Mouse (Mus musculus): ENCODE measurements around the gene Ssbp1. TPM values are rescaled to one million over a fixed set of nuclear protein-coding genes. Genes with fewer than 3 reads are reported as not detected.

Gene Ssbp1
- polyA plus RNA-seq, 1 experiment from 2014 or later = 129 TPM

- H3K36me3 ChIP-seq (ENCODE audit: control insufficient read depth, insufficient read depth) = no peaks in the 10 kb centered on the region
- no peak overlapping the region for H3K27ac ChIP-seq (ENCODE audit: low read length)
- H3K9ac ChIP-seq (replicated peaks; ENCODE audit: low read depth, low read length) = no peak overlapping the region
- H3K9me3 ChIP-seq (ENCODE audit: control insufficient read depth, low read length) = no peaks in the 10 kb centered on the region
- 0 out of 2 replicates have a peak, but pooled peaks cover 3% of the 10 kb centered on the region for H3K27me3 ChIP-seq (replicated peaks; ENCODE audit: control insufficient read depth, insufficient read depth, low read length)
- no peak overlapping the region for H3K4me3 ChIP-seq (replicated peaks; ENCODE audit: low read length)
- no peak for ATAC-seq
- H3K4me2 ChIP-seq (ENCODE audit: low read length) = no peak overlapping the region
- H3K4me1 ChIP-seq (replicated peaks; ENCODE audit: control insufficient read depth, insufficient read depth, low read length) = peaks cover 18% of the 10 kb centered on the region
- 30% methylated on average over 10 of the region's 10 CpGs for WGBS
Measured at GRCm38 (mm10) chr6:40443281-40443928, 27.7 kb upstream of the Ssbp1 start.

GRCm38 (mm10) chr6:40448626-40449025, 22.5 kb upstream of the Ssbp1 start:
- ATAC-seq = no peak
- Histone ChIP-seq H3K27ac (ENCODE audit: low read length) (no peak overlapping the region), H3K4me3 (replicated peaks; ENCODE audit: low read length) (no peak overlapping the region), H3K4me2 (ENCODE audit: low read length) (no peak overlapping the region), H3K9me3 (ENCODE audit: control insufficient read depth, low read length) (no peaks in the 10 kb centered on the region), H3K27me3 (replicated peaks; ENCODE audit: control insufficient read depth, insufficient read depth, low read length) (0 out of 2 replicates have a peak, but pooled peaks cover 3% of the 10 kb centered on the region), H3K4me1 (replicated peaks; ENCODE audit: control insufficient read depth, insufficient read depth, low read length) (no peaks in the 10 kb centered on the region), H3K9ac (replicated peaks; ENCODE audit: low read depth, low read length) (no peak overlapping the region), H3K36me3 (ENCODE audit: control insufficient read depth, insufficient read depth) (no peaks in the 10 kb centered on the region)

DNA sequence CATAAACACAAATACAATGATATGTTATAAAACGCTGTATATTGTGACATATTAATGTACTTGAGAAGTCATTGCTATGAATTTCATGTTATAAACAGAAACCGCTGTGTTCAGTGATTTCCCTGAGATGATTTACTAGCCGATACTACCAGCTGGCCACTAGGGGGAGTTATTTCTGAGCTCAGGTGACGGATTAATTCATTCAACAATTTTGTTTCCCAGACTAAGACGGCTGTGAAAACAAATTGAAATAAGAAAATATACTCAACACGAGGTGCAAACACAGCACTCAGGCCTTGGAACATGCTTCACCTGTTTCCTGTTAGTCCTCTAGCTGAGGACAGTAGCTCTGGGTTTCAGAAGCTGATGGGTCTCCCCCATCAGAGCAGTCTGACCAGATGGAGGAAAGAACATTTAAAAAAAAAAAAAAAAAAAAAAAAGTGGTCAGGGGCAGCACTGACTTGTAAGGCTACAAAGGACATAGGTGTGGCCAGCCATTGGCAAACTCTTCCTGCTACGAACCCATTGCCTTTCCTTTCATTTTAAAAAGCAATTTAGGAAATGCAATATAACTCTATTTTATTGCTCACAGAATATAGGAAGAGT, 16.6 kb upstream of the Ssbp1 start:
- H3K4me3 ChIP-seq (replicated peaks; ENCODE audit: low read length) = no peak overlapping the region
- WGBS = 21% methylated on average over 7 of the region's 7 CpGs
- no peaks in the 10 kb centered on the region for H3K9me3 ChIP-seq (ENCODE audit: control insufficient read depth, low read length)
- H3K27ac ChIP-seq (ENCODE audit: low read length) = no peak overlapping the region
- H3K9ac ChIP-seq (replicated peaks; ENCODE audit: low read depth, low read length) = no peak overlapping the region
- no peak for ATAC-seq
- no peak overlapping the region for H3K4me2 ChIP-seq (ENCODE audit: low read length)
- no peaks in the 10 kb centered on the region for H3K27me3 ChIP-seq (replicated peaks; ENCODE audit: control insufficient read depth, insufficient read depth, low read length)
- no peaks in the 10 kb centered on the region for H3K4me1 ChIP-seq (replicated peaks; ENCODE audit: control insufficient read depth, insufficient read depth, low read length)
- H3K36me3 ChIP-seq (ENCODE audit: control insufficient read depth, insufficient read depth) = no peaks in the 10 kb centered on the region

- ATAC-seq = no peak
- Histone ChIP-seq H3K9me3 (ENCODE audit: control insufficient read depth, low read length) (no peaks in the 10 kb centered on the region), H3K4me1 (replicated peaks; ENCODE audit: control insufficient read depth, insufficient read depth, low read length) (no peaks in the 10 kb centered on the region), H3K27me3 (replicated peaks; ENCODE audit: control insufficient read depth, insufficient read depth, low read length) (no peaks in the 10 kb centered on the region), H3K4me2 (ENCODE audit: low read length) (no peak overlapping the region), H3K9ac (replicated peaks; ENCODE audit: low read depth, low read length) (no peak overlapping the region), H3K36me3 (ENCODE audit: control insufficient read depth, insufficient read depth) (no peaks in the 10 kb centered on the region), H3K4me3 (replicated peaks; ENCODE audit: low read length) (no peak overlapping the region), H3K27ac (ENCODE audit: low read length) (no peak overlapping the region)
- 43% methylated on average over 6 of the region's 6 CpGs for WGBS
Measured at GRCm38 (mm10) chr6:40465710-40466109, 5.4 kb upstream of the Ssbp1 start.

- peak overlapping the region; percentile 80 for H3K4me3 ChIP-seq (replicated peaks; ENCODE audit: low read length)
- H3K9ac ChIP-seq (replicated peaks; ENCODE audit: low read depth, low read length) = peak overlapping the region; percentile 77
- 0% methylated on average over 7 of the region's 7 CpGs for WGBS
- H3K4me2 ChIP-seq (ENCODE audit: low read length) = peak overlapping the region; percentile 93
- peaks cover 5% of the 10 kb centered on the region; the same call in 1 of the 2 replicates for H3K9me3 ChIP-seq (ENCODE audit: control insufficient read depth, low read length)
- H3K27me3 ChIP-seq (replicated peaks; ENCODE audit: control insufficient read depth, insufficient read depth, low read length) = no peaks in the 10 kb centered on the region
- peak; percentile 31 for ATAC-seq
- H3K27ac ChIP-seq (ENCODE audit: low read length) = peak overlapping the region; percentile 90
- peaks cover 20% of the 10 kb centered on the region for H3K36me3 ChIP-seq (ENCODE audit: control insufficient read depth, insufficient read depth)
- peaks cover 10% of the 10 kb centered on the region for H3K4me1 ChIP-seq (replicated peaks; ENCODE audit: control insufficient read depth, insufficient read depth, low read length)
Measured at GRCm38 (mm10) chr6:40471720-40472010, 513 bp downstream of the Ssbp1 start.

- WGBS = 84% methylated on average over 4 of the region's 4 CpGs
- Histone ChIP-seq H3K4me1 (replicated peaks; ENCODE audit: control insufficient read depth, insufficient read depth, low read length) (peaks cover 10% of the 10 kb centered on the region), H3K27me3 (replicated peaks; ENCODE audit: control insufficient read depth, insufficient read depth, low read length) (no peaks in the 10 kb centered on the region), H3K9ac (replicated peaks; ENCODE audit: low read depth, low read length) (no peak overlapping the region), H3K36me3 (ENCODE audit: control insufficient read depth, insufficient read depth) (peaks cover 38% of the 10 kb centered on the region), H3K4me3 (replicated peaks; ENCODE audit: low read length) (no peak overlapping the region), H3K27ac (ENCODE audit: low read length) (no peak overlapping the region), H3K9me3 (ENCODE audit: control insufficient read depth, low read length) (peaks cover 5% of the 10 kb centered on the region; the same call in 1 of the 2 replicates), H3K4me2 (ENCODE audit: low read length) (no peak overlapping the region)
- ATAC-seq = no peak
Measured at GRCm38 (mm10) chr6:40476132-40476531, 5.0 kb downstream of the Ssbp1 start.

GRCm38 (mm10) chr6:40479705-40480104, 8.6 kb downstream of the Ssbp1 start:
- Histone ChIP-seq H3K4me3 (replicated peaks; ENCODE audit: low read length) (no peak overlapping the region), H3K36me3 (ENCODE audit: control insufficient read depth, insufficient read depth) (peaks cover 48% of the 10 kb centered on the region), H3K27me3 (replicated peaks; ENCODE audit: control insufficient read depth, insufficient read depth, low read length) (no peaks in the 10 kb centered on the region), H3K4me2 (ENCODE audit: low read length) (no peak overlapping the region), H3K9ac (replicated peaks; ENCODE audit: low read depth, low read length) (no peak overlapping the region), H3K9me3 (ENCODE audit: control insufficient read depth, low read length) (peaks cover 5% of the 10 kb centered on the region; the same call in 1 of the 2 replicates), H3K27ac (ENCODE audit: low read length) (no peak overlapping the region), H3K4me1 (replicated peaks; ENCODE audit: control insufficient read depth, insufficient read depth, low read length) (no peaks in the 10 kb centered on the region)
- no peak for ATAC-seq
- 92% methylated on average over 1 of the region's 1 CpGs for WGBS

DNA sequence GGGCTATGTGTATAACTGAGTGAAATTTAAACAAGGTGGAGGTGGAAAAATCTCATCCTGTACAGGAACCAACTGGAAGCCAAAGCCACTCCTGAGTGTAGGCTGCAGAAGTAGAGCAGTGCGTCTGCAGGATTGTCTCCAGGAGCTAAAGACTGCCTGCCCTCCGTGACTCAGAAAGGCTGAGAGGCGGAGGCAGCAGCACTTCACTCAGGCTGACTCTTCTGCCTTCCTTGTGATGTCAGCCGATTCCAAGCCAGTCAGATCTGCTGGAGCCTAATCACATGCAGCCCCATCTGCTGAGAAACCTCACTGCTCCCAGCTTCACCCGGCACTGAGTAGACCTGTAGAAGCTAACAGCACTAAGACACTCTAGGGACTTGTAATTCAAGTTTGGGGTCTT, 11.2 kb downstream of the Ssbp1 start:
- H3K4me3 ChIP-seq (replicated peaks; ENCODE audit: low read length) = no peak overlapping the region
- no peak overlapping the region for H3K4me2 ChIP-seq (ENCODE audit: low read length)
- H3K9me3 ChIP-seq (ENCODE audit: control insufficient read depth, low read length) = no peaks in the 10 kb centered on the region
- H3K27ac ChIP-seq (ENCODE audit: low read length) = no peak overlapping the region
- no peaks in the 10 kb centered on the region for H3K4me1 ChIP-seq (replicated peaks; ENCODE audit: control insufficient read depth, insufficient read depth, low read length)
- H3K27me3 ChIP-seq (replicated peaks; ENCODE audit: control insufficient read depth, insufficient read depth, low read length) = no peaks in the 10 kb centered on the region
- ATAC-seq = no peak
- 86% methylated on average over 5 of the region's 5 CpGs for WGBS
- peaks cover 33% of the 10 kb centered on the region for H3K36me3 ChIP-seq (ENCODE audit: control insufficient read depth, insufficient read depth)
- H3K9ac ChIP-seq (replicated peaks; ENCODE audit: low read depth, low read length) = no peak overlapping the region

DNA sequence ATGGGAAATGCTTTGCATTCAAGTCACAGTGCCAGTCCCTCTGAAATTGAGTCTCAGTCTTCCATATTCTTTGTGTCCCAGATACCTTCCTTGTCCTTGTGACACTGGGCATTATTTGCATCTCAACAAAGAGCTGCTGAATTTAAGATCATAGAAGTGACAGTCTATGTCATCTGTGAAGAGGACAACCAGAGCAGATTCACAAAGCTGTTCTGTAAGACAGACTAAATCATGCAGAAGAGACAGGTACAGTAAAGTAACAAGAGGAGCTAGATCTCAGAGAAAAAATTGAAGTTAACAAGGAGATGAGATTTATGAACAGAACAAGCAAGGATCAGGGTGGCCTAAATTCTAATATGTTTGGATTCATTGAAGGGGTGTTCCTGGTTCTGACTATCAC, 19.8 kb downstream of the Ssbp1 start, which contains the start of gene Tas2r137:
Gene Tas2r137 (plus strand): TSS at position 301 of the 400 bp plus-strand sequence.
- no peak for ATAC-seq

More for the DNA sequence above, 19.8 kb downstream of the Ssbp1 start, which contains the start of gene Tas2r137:
- Histone ChIP-seq H3K4me3 (replicated peaks; ENCODE audit: low read length) (no peak within 1 kb of the TSS), H3K27ac (ENCODE audit: low read length) (no peak within 1 kb of the TSS), H3K4me1 (replicated peaks; ENCODE audit: control insufficient read depth, insufficient read depth, low read length) (no peaks in the 10 kb centered on the region), H3K27me3 (replicated peaks; ENCODE audit: control insufficient read depth, insufficient read depth, low read length) (no peaks in the 10 kb centered on the region), H3K9me3 (ENCODE audit: control insufficient read depth, low read length) (no peaks in the 10 kb centered on the region), H3K9ac (replicated peaks; ENCODE audit: low read depth, low read length) (no peak within 1 kb of the TSS), H3K4me2 (ENCODE audit: low read length) (no peak within 1 kb of the TSS), H3K36me3 (ENCODE audit: control insufficient read depth, insufficient read depth) (0 out of 2 replicates have a peak, but pooled peaks cover 2% of the 10 kb centered on the region)

Measured in forebrain, embryonic 16.5 days (tissue).